Mouse (Mus musculus) stomach, postnatal 0 days (tissue): Measurements from ENCODE around the gene Inava. TPM values are rescaled to one million over a fixed set of nuclear protein-coding genes. Genes with fewer than 3 reads are reported as not detected.

Experiments
- ATAC-seq: fragments of 200-750 bp; cut with Nextera tagmentation; 2 replicates; pipeline ENCODE4 v1.8.0; 2017; ENCODE audit not compliant: low FRiP score, low TSS enrichment
- DNase-seq: peaks from one replicate; pipeline ENCODE4 v3.0.0-alpha.2; 2016; ENCODE audit warnings: low spot score
- H3K27ac ChIP-seq: fragments of 300-500 bp; sonication (generic); replicated peaks from 2 replicates; pipeline ENCODE4 v1.5.1; 2014; ENCODE audit warnings: mild to moderate bottlenecking, control low read depth
- H3K27me3 ChIP-seq: fragments of 300-500 bp; sonication (generic); 2 replicates; pipeline ENCODE4 v1.6.1; 2014; ENCODE audit warnings: low read length; ENCODE audit not compliant: control insufficient read depth, insufficient read depth
- H3K36me3 ChIP-seq: fragments of 300-500 bp; sonication (generic); 2 replicates; pipeline ENCODE4 v1.6.1; 2014; ENCODE audit warnings: low read length, mixed read lengths; ENCODE audit not compliant: control insufficient read depth, insufficient read depth
- H3K4me1 ChIP-seq: fragments of 300-500 bp; sonication (generic); replicated peaks from 2 replicates; pipeline ENCODE4 v1.6.1; 2014; ENCODE audit warnings: antibody characterized with exemption; ENCODE audit not compliant: control insufficient read depth, insufficient read depth
- H3K4me2 ChIP-seq: fragments of 300-500 bp; sonication (generic); replicated peaks from 2 replicates; pipeline ENCODE4 v1.6.1; 2014; ENCODE audit warnings: low read depth, mild to moderate bottlenecking, control low read depth, moderate library complexity
- H3K4me3 ChIP-seq: fragments of 300-500 bp; sonication (generic); 2 replicates; pipeline ENCODE4 v1.5.1; 2014; ENCODE audit warnings: low read depth, low read length, control low read depth
- H3K9ac ChIP-seq: fragments of 300-500 bp; sonication (generic); 2 replicates; pipeline ENCODE4 v1.6.1; 2014; ENCODE audit warnings: mild to moderate bottlenecking, low read length, control low read depth, mixed read lengths
- H3K9me3 ChIP-seq: fragments of 300-500 bp; sonication (generic); 2 replicates; pipeline ENCODE4 v1.6.1; 2016; ENCODE audit warnings: low read length; ENCODE audit not compliant: control insufficient read depth
- CTCF ChIP-seq: IDR thresholded peaks from 2 replicates; pipeline ENCODE4 v1.5.1; 2016; ENCODE audit warnings: antibody characterized with exemption, low read depth, mild to moderate bottlenecking, moderate library complexity
- EP300 ChIP-seq: optimal IDR thresholded peaks from 2 replicates; pipeline ENCODE3; 2016; ENCODE audit warnings: antibody characterized with exemption
- WGBS: fragments of 180-500 bp; shearing (Covaris S2); extraction: QIAGEN DNeasy Blood & Tissue Kit; methylation state at CpG from one replicate; pipeline ENCODE4 v1.1.7; 2014; 5-methylcytosine and 5-hydroxymethylcytosine counted together
- polyA plus RNA-seq: library from polyadenylated mRNA; unstranded; fragments of >200 nt; fragmentation: Nextera tagmentation; extraction: Ambion mirVana; gene quantifications from 2 replicates; pipeline ENCODE4 v1.2.1, GENCODE M21; 2015

Inava gene
- polyA plus RNA-seq, 1 experiment from 2014 or later: 32.0 TPM

DNA sequence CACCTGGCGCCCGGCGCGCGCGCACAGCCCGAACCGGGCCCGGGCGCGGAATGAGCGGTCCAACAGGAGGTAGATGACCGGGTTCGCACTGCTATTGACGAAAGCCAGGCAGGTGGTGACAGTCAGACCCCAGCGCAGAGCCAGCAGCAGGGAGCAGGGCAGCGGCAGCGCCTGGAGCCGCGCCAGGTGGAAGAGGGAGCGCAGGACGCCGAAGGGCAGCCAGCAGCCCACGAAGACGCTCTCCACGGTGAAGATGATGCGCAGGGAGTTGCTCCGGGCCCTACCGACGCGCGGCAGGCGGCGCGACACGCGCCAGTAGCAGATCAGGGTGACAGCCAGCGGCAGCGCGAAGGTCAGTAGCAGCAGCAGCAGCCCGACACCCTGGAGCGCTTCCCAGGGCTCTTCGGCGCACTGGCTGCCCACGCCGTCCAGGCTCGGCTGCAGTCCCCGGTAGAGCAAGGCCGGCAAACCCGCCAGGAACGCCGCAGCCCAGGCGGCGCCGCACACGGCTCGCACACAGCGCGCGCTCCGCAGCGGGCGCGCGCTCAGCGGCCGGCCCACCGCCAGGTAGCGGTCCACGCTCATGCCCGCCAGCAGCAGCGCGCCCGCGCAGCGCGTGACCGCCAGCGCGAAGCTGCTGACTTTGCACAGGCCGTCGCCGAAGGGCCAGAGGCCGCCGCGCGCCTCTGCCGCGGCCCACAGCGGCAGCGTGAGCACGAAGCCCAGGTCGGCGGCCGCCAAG, 26.0 kb upstream of the Inava start:
- H3K9me3 ChIP-seq: no peaks in the 10 kb centered on the region
- no peaks in the 10 kb centered on the region for H3K36me3 ChIP-seq
- peak overlapping the region; percentile 88 for H3K4me2 ChIP-seq
- H3K4me3 ChIP-seq: peak overlapping the region; percentile 51
- TF ChIP-seq CTCF (no peak), EP300 (no peak)
- WGBS: under 1% methylated on average over 79 of the region's 95 CpGs
- peak; percentile 68 for ATAC-seq
- H3K27me3 ChIP-seq: peaks cover 5% of the 10 kb centered on the region; the same call in 1 of the 2 replicates
- DNase-seq: peak; percentile 63
- H3K9ac ChIP-seq: peak overlapping the region; percentile 23; the same call in 1 of the 2 replicates
- peaks cover 6% of the 10 kb centered on the region; the same call in 1 of the 2 replicates for H3K4me1 ChIP-seq
- H3K27ac ChIP-seq: no peak overlapping the region

DNA sequence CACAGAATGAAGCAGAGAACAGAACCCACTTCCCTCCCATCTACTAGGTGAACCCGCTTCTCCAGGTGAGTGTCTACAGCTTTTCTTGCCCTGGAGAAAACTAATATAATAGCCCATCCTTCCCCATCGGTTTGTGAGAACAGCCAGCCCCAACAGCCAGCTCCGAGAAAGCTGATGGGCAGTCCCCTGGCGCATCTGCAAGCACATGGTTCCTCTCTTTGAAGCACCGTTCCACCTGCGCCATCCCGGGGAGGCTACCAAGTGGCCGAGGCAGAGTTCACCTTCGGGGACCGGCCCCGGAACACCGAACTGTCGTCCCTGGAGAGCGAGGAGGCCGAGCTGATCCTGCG, 25.5 kb upstream of the Inava start:
- no peak overlapping the region for H3K9ac ChIP-seq
- no peaks in the 10 kb centered on the region for H3K36me3 ChIP-seq
- H3K27ac ChIP-seq: no peak overlapping the region
- peaks cover 6% of the 10 kb centered on the region; the same call in 1 of the 2 replicates for H3K4me1 ChIP-seq
- DNase-seq (no peak), ATAC-seq (no peak)
- peak overlapping the region; percentile 51 for H3K4me3 ChIP-seq
- H3K9me3 ChIP-seq: no peaks in the 10 kb centered on the region
- 3% methylated on average over 16 of the region's 16 CpGs for WGBS
- peak overlapping the region; percentile 88 for H3K4me2 ChIP-seq
- TF ChIP-seq EP300 (no peak), CTCF (no peak)
- peaks cover 5% of the 10 kb centered on the region; the same call in 1 of the 2 replicates for H3K27me3 ChIP-seq

DNA sequence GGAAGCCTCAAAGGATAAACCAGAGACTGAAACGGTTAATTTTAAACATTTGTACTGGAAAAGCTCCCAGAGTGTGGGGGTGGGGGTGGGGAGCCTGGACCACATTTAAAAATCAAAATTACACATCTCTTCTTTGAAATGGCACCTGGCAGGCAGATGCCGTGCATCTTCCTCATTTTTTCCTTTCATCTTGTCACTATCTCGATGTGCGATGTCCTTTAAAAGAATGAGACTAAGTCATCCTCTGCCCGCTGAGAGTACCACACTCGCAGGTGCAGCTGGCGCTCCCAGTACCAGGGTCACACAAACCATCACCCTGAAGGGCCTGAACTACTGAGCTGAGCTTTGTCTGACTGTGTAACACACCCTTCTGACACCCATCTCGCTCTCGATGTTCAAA, 24.4 kb upstream of the Inava start:
- no peak for DNase-seq
- 62% methylated on average over 9 of the region's 9 CpGs for WGBS
- no peak overlapping the region for H3K4me2 ChIP-seq
- no peak overlapping the region for H3K4me3 ChIP-seq
- H3K27ac ChIP-seq: no peak overlapping the region
- H3K4me1 ChIP-seq: peaks cover 6% of the 10 kb centered on the region; the same call in 1 of the 2 replicates
- H3K9ac ChIP-seq: no peak overlapping the region
- H3K9me3 ChIP-seq: no peaks in the 10 kb centered on the region
- no peak for ATAC-seq
- peaks cover 5% of the 10 kb centered on the region; the same call in 1 of the 2 replicates for H3K27me3 ChIP-seq
- TF ChIP-seq CTCF (no peak), EP300 (no peak)
- no peaks in the 10 kb centered on the region for H3K36me3 ChIP-seq

DNA sequence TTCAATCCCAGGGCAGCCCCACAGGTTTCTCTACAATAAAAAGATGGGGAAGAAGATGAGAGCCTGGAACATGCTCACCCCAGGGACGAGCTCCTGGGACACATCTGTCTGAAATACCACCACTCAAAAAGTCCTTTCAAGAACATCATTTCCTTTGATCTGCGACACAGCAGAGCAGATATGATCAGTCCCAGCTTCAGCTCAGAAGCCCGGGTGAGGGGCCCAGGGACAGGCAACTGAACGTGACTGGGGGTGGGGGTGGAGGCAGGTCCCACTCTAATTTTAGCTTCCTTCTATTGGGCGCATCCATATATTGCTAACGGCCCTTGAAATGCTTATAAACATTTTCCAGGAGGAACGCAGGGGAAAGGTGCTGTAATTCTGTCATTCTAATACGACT, 21.6 kb upstream of the Inava start:
- Histone ChIP-seq H3K27me3 (peaks cover 5% of the 10 kb centered on the region; the same call in 1 of the 2 replicates), H3K4me3 (no peak overlapping the region), H3K36me3 (no peaks in the 10 kb centered on the region), H3K9ac (no peak overlapping the region), H3K27ac (no peak overlapping the region), H3K4me2 (no peak overlapping the region), H3K9me3 (no peaks in the 10 kb centered on the region), H3K4me1 (peaks cover 4% of the 10 kb centered on the region; the same call in 1 of the 2 replicates)
- no peak for TF ChIP-seq EP300
- no peak for TF ChIP-seq CTCF
- DNase-seq: no peak
- WGBS: 68% methylated on average over 8 of the region's 8 CpGs
- ATAC-seq: no peak

DNA sequence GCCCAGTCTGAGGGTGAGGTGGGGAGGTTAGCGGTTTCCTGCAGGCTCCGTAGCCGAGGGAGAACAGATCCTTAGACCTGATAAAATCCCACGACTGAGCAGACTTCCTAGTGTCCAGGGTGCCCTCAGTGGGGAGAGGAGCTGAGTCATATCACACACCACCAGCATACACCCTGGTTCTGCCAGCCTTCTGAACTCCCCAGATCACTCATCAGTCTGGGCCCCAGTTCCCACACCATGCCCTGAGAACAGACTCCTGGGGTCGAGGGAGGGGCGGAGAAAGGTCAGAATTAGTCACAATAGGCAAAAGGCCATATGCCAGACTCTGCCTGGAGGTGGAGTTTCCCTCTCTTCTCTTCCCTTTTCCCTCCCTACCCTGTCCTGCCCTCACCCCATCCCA, 21.1 kb upstream of the Inava start:
- Histone ChIP-seq H3K27me3 (peaks cover 5% of the 10 kb centered on the region; the same call in 1 of the 2 replicates), H3K4me1 (no peaks in the 10 kb centered on the region; the same call in 1 of the 2 replicates), H3K9ac (no peak overlapping the region), H3K4me3 (no peak overlapping the region), H3K4me2 (no peak overlapping the region), H3K9me3 (no peaks in the 10 kb centered on the region), H3K27ac (no peak overlapping the region), H3K36me3 (no peaks in the 10 kb centered on the region)
- ATAC-seq (peak; percentile 79), DNase-seq (peak; percentile 29)
- TF ChIP-seq EP300 (no peak), CTCF (no peak)
- 36% methylated on average over 6 of the region's 6 CpGs for WGBS

DNA sequence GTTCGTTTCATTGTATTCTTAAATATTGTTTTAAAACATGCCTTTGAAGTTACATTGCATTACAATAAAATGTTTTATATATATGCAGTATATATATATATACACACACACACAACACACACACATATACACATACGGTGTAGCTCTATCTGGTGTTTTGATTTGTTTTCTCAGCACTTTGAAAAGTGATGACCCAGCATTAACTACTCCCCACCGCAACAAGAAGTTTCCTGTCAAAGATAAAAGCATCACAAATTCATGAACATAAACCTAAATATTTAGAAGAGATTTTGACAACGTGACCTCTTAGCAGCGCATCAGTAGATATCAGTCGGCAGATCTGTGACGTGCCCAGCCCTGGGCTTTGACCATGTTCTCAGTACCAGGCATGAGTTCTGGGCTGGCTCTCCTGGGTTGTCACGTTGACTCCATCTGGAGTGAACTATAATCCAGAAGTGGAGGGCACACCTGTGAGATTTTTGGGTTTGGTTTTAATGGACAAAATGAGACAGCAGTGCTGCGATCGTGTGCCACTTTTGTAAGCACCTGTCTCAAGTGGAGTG, 20.5 kb upstream of the Inava start:
- Histone ChIP-seq H3K4me1 (no peaks in the 10 kb centered on the region), H3K27me3 (peaks cover 3% of the 10 kb centered on the region; the same call in 1 of the 2 replicates), H3K9me3 (no peaks in the 10 kb centered on the region), H3K27ac (no peak overlapping the region), H3K36me3 (no peaks in the 10 kb centered on the region), H3K9ac (no peak overlapping the region), H3K4me3 (no peak overlapping the region), H3K4me2 (no peak overlapping the region)
- no peak for ATAC-seq
- 65% methylated on average over 10 of the region's 10 CpGs for WGBS
- DNase-seq: no peak
- TF ChIP-seq EP300 (no peak), CTCF (no peak)
